Mouse (Mus musculus) neural tube, embryonic 12.5 days (tissue): ENCODE results near the gene Camta1. TPM values are rescaled to one million over a fixed set of nuclear protein-coding genes. Genes with fewer than 3 reads are reported as not detected.

Experiments used
- ATAC-seq: fragments of 200-750 bp; cut with Nextera tagmentation; 2 replicates; pipeline ENCODE4 v1.8.0; 2017; ENCODE audit warnings: low read depth, mild to moderate bottlenecking, moderate TSS enrichment, moderate library complexity; ENCODE audit not compliant: low FRiP score
- H3K27ac ChIP-seq: fragments of 300-500 bp; sonication (generic); 2 replicates; pipeline ENCODE4 v1.5.1; 2016
- H3K27me3 ChIP-seq: fragments of 300-500 bp; sonication (generic); replicated peaks from 2 replicates; pipeline ENCODE4 v1.6.1; 2016; ENCODE audit warnings: mild to moderate bottlenecking
- H3K36me3 ChIP-seq: fragments of 300-500 bp; sonication (generic); 2 replicates; pipeline ENCODE4 v1.6.1; 2016; ENCODE audit warnings: mild to moderate bottlenecking
- H3K4me1 ChIP-seq: fragments of 300-500 bp; sonication (generic); 2 replicates; pipeline ENCODE4 v1.6.1; 2016
- H3K4me2 ChIP-seq: fragments of 300-500 bp; sonication (generic); replicated peaks from 2 replicates; pipeline ENCODE4 v1.6.1; 2016; ENCODE audit warnings: mild to moderate bottlenecking
- H3K4me3 ChIP-seq: fragments of 300-500 bp; sonication (generic); 2 replicates; pipeline ENCODE4 v1.5.1; 2016
- H3K9ac ChIP-seq: fragments of 300-500 bp; sonication (generic); 2 replicates; pipeline ENCODE4 v1.6.1; 2016; ENCODE audit warnings: mild to moderate bottlenecking
- H3K9me3 ChIP-seq: fragments of 300-500 bp; sonication (generic); 2 replicates; pipeline ENCODE4 v1.6.1; 2016; ENCODE audit warnings: mild to moderate bottlenecking
- WGBS: fragments of 180-500 bp; shearing (Covaris S2); methylation state at CpG from one replicate; pipeline ENCODE4 v1.1.7; 2016; 5-methylcytosine and 5-hydroxymethylcytosine counted together
- polyA plus RNA-seq: library from polyadenylated mRNA; unstranded; fragments of >200 nt; fragmentation: Nextera tagmentation; extraction: Ambion mirVana; gene quantifications from 2 replicates; pipeline ENCODE4 v1.2.1, GENCODE M21; 2016

The Camta1 gene
- polyA plus RNA-seq, 1 experiment from 2014 or later, result 164 TPM

- WGBS, result 96% methylated on average over 1 of the region's 1 CpGs
- Histone ChIP-seq H3K9ac (no peak overlapping the region), H3K4me2 (no peak overlapping the region), H3K4me3 (no peak overlapping the region), H3K27ac (no peak overlapping the region), H3K4me1 (peaks cover 3% of the 10 kb centered on the region), H3K27me3 (no peaks in the 10 kb centered on the region), H3K9me3 (no peaks in the 10 kb centered on the region), H3K36me3 (peaks cover 63% of the 10 kb centered on the region)
- ATAC-seq, result no peak
These were observed 774.3 kb downstream of the Camta1 start for GRCm38 (mm10) chr4:151087358-151087757.

GRCm38 (mm10) chr4:151083027-151083426 is 778.6 kb downstream of the Camta1 start:
- no peak overlapping the region for H3K9ac ChIP-seq
- 65% methylated on average over 5 of the region's 5 CpGs for WGBS
- H3K4me3 ChIP-seq, result no peak overlapping the region
- no peaks in the 10 kb centered on the region for H3K27me3 ChIP-seq
- H3K4me1 ChIP-seq, result no peaks in the 10 kb centered on the region
- peaks cover 94% of the 10 kb centered on the region for H3K36me3 ChIP-seq
- H3K4me2 ChIP-seq, result no peak overlapping the region
- no peaks in the 10 kb centered on the region for H3K9me3 ChIP-seq
- H3K27ac ChIP-seq, result no peak overlapping the region
- ATAC-seq, result no peak

DNA sequence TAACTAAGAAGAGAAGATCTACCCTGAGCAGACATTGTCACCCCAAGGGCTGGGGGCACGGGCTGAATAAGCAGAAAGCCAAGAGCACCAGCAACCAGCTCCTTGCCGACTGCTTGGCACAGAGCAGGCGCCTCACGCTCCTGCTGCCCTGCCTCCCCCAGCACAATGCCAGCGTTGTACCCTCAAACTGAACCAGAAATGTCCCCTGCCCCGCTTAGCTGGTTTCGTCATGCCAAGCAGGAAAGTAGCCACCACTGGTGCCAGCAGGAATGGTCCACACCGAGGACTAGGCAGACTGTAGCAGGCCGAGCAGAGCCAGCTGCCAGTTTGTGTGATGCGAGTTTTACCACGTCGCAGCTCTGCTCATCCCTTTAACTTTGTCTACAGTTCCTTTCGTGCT is 779.7 kb downstream of the Camta1 start:
- Histone ChIP-seq H3K27me3 (no peaks in the 10 kb centered on the region), H3K27ac (no peak overlapping the region), H3K4me1 (no peaks in the 10 kb centered on the region), H3K4me3 (no peak overlapping the region), H3K9me3 (no peaks in the 10 kb centered on the region), H3K4me2 (no peak overlapping the region), H3K9ac (no peak overlapping the region), H3K36me3 (peaks cover 94% of the 10 kb centered on the region)
- 92% methylated on average over 13 of the region's 13 CpGs for WGBS
- ATAC-seq, result no peak

GRCm38 (mm10) chr4:151081355-151081754 is 780.3 kb downstream of the Camta1 start:
- no peak overlapping the region for H3K4me3 ChIP-seq
- H3K4me2 ChIP-seq, result no peak overlapping the region
- no peak overlapping the region for H3K27ac ChIP-seq
- 66% methylated on average over 2 of the region's 2 CpGs for WGBS
- H3K9ac ChIP-seq, result no peak overlapping the region
- no peaks in the 10 kb centered on the region for H3K27me3 ChIP-seq
- ATAC-seq, result no peak
- H3K36me3 ChIP-seq, result peaks cover 97% of the 10 kb centered on the region
- H3K4me1 ChIP-seq, result no peaks in the 10 kb centered on the region
- H3K9me3 ChIP-seq, result no peaks in the 10 kb centered on the region

DNA sequence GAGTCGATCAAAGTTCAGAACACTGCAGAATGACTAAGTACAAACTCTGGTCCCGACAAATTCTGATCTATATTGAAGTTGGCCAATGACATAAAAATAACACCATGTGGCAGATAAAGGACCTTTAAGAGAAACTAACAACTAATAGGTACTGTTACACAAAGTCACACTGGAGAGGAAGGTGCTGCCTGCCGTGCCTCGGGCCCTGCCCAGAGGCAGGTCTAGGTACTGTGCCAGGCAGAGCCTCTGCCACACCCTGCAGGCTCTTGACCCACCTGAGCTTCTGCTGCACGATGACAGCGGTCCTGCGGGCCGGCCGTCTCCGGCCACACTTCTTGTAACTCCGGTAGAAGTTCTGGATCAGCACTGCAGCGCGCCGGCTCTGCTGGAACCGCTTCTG is 786.9 kb downstream of the Camta1 start:
- no peak for ATAC-seq
- Histone ChIP-seq H3K9me3 (no peaks in the 10 kb centered on the region), H3K4me3 (no peak overlapping the region), H3K27me3 (no peaks in the 10 kb centered on the region), H3K4me2 (no peak overlapping the region), H3K36me3 (peaks cover 98% of the 10 kb centered on the region), H3K9ac (no peak overlapping the region), H3K4me1 (no peaks in the 10 kb centered on the region), H3K27ac (no peak overlapping the region)
- 94% methylated on average over 15 of the region's 15 CpGs for WGBS

- Histone ChIP-seq H3K27me3 (no peaks in the 10 kb centered on the region), H3K27ac (no peak overlapping the region), H3K9me3 (no peaks in the 10 kb centered on the region), H3K4me2 (no peak overlapping the region), H3K4me3 (no peak overlapping the region), H3K9ac (no peak overlapping the region), H3K4me1 (no peaks in the 10 kb centered on the region), H3K36me3 (peaks cover 96% of the 10 kb centered on the region)
- peak; percentile 37; the same call in 1 of the 2 replicates for ATAC-seq
- 65% methylated on average over 13 of the region's 13 CpGs for WGBS
These were observed 788.5 kb downstream of the Camta1 start for GRCm38 (mm10) chr4:151073108-151073744.

- Histone ChIP-seq H3K4me3 (no peak overlapping the region), H3K4me2 (no peak overlapping the region), H3K36me3 (peaks cover 86% of the 10 kb centered on the region), H3K4me1 (no peaks in the 10 kb centered on the region), H3K9ac (no peak overlapping the region), H3K27ac (no peak overlapping the region), H3K27me3 (no peaks in the 10 kb centered on the region), H3K9me3 (no peaks in the 10 kb centered on the region)
- no peak for ATAC-seq
- 92% methylated on average over 7 of the region's 7 CpGs for WGBS
These were observed 790.7 kb downstream of the Camta1 start for GRCm38 (mm10) chr4:151070962-151071361.

DNA sequence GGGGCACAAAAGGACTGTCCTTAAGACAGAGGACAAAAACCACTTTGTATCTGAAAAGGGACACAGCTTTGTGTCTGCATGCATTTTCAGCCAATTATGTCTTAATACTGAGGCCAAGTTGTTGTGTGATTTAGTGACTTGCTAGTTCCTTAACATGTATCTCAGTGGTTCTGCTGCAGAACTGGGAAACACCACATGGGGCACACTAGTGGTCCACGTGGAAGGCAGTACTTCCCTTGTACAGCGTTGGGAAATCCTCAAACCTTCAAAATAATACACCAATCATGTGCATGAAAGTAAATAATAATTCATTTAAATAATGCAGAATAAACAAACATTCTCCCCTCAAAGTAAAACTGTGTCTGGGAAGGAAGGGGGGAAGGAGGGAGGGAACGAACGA is 792.9 kb downstream of the Camta1 start:
- Histone ChIP-seq H3K36me3 (peaks cover 70% of the 10 kb centered on the region), H3K27me3 (no peaks in the 10 kb centered on the region), H3K4me1 (no peaks in the 10 kb centered on the region), H3K9ac (no peak overlapping the region), H3K9me3 (no peaks in the 10 kb centered on the region), H3K27ac (no peak overlapping the region), H3K4me3 (no peak overlapping the region), H3K4me2 (no peak overlapping the region)
- 86% methylated on average over 4 of the region's 4 CpGs for WGBS
- ATAC-seq, result no peak

DNA sequence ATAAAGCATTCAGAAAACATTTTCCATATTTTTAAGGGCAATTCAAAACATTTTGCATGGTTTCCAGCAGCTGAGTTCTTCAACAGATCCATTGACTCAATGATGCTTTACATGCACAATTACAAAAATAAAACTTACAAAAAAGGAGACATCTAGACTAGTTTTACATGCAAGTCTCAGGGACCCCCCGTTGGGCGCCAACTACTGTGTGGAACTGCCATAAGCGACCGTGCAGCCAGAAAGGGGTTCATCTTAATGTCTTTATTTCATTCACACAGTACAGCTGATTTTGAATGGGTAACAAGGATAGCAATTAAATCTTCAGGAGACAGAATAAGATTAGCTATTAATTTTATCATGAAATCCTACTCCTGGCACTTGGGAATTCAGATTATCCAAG is 802.1 kb downstream of the Camta1 start:
- H3K27ac ChIP-seq, result no peak overlapping the region
- WGBS, result 90% methylated on average over 4 of the region's 4 CpGs
- no peaks in the 10 kb centered on the region for H3K27me3 ChIP-seq
- H3K36me3 ChIP-seq, result peaks cover 37% of the 10 kb centered on the region
- H3K4me1 ChIP-seq, result peaks cover 5% of the 10 kb centered on the region
- H3K4me3 ChIP-seq, result no peak overlapping the region
- no peak for ATAC-seq
- no peaks in the 10 kb centered on the region for H3K9me3 ChIP-seq
- H3K9ac ChIP-seq, result no peak overlapping the region
- H3K4me2 ChIP-seq, result no peak overlapping the region

- Histone ChIP-seq H3K9me3 (no peaks in the 10 kb centered on the region), H3K9ac (0 out of 2 replicates have a peak overlapping the region, but pooled peaks have one; percentile 14), H3K4me2 (peak overlapping the region; percentile 78), H3K4me1 (peaks cover 5% of the 10 kb centered on the region), H3K4me3 (no peak overlapping the region), H3K36me3 (peaks cover 36% of the 10 kb centered on the region), H3K27ac (no peak overlapping the region), H3K27me3 (no peaks in the 10 kb centered on the region)
- WGBS, result 77% methylated on average over 4 of the region's 4 CpGs
- no peak for ATAC-seq
These were observed 803.0 kb downstream of the Camta1 start for GRCm38 (mm10) chr4:151058634-151059033.

- Histone ChIP-seq H3K36me3 (peaks cover 33% of the 10 kb centered on the region), H3K4me2 (peak within 1 kb of the TSS; percentile 78), H3K9ac (peak within 1 kb of the TSS; percentile 93), H3K9me3 (no peaks in the 10 kb centered on the region), H3K27ac (peak within 1 kb of the TSS; percentile 81), H3K4me3 (peak within 1 kb of the TSS; percentile 93), H3K27me3 (no peaks in the 10 kb centered on the region), H3K4me1 (peaks cover 5% of the 10 kb centered on the region)
- peak; percentile 98 for ATAC-seq
- under 1% methylated on average over 109 of the region's 114 CpGs for WGBS
These were observed 804.0 kb downstream of the Camta1 start, which contains the start of gene Vamp3 for GRCm38 (mm10) chr4:151057347-151058321. Gene Vamp3 (minus strand): TSS chr4:151057963.

DNA sequence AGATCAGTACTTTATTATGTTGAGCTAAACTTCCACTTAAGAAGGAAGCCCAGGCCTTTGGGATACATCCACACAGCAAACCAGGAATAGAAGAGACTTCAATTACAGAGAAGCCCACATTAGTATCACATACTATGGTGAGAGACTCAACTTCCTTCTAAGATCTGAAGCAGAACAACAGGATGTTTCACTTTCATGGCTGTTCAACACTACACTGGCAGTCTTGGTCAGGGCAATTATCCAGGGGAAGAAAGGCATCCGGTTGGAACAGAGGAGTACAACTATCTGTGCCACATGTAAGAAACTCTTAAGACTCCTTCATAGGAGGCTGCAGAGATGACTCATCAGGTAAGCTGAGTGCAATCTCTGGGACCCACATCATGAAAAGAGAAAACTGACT is 810.5 kb downstream of the Camta1 start:
- Histone ChIP-seq H3K4me1 (no peaks in the 10 kb centered on the region), H3K4me2 (no peak overlapping the region), H3K4me3 (no peak overlapping the region), H3K27me3 (no peaks in the 10 kb centered on the region), H3K9me3 (no peaks in the 10 kb centered on the region), H3K36me3 (peaks cover 60% of the 10 kb centered on the region), H3K9ac (no peak overlapping the region), H3K27ac (no peak overlapping the region)
- no peak for ATAC-seq
- WGBS, result 84% methylated on average over 1 of the region's 1 CpGs
